Mouse (Mus musculus) kidney, postnatal 10 days (tissue): ENCODE results near the gene Rassf10.
"Not testable (repeated sequence)": the region's sequence is repeated elsewhere in the genome, so short reads cannot be mapped to it uniquely, and the experiment has no call there.

Experiments
- DNase-seq: peaks from one replicate; pipeline ENCODE4 v3.0.0; 2021; ENCODE audit warnings: mixed read lengths

Rassf10 gene

GRCm38 (mm10) chr7:112953777-112954291 is at the start of gene Rassf10:
TSS of gene Rassf10 (plus strand) at chr7:112953962.
- peak; percentile 93 for DNase-seq

GRCm38 (mm10) chr7:112906848-112907247 is 46.9 kb upstream of the Rassf10 start:
- DNase-seq = no peak

GRCm38 (mm10) chr7:112907468-112907867 is 46.3 kb upstream of the Rassf10 start:
- no peak for DNase-seq

GRCm38 (mm10) chr7:112909164-112909563 is 44.6 kb upstream of the Rassf10 start:
- DNase-seq = no peak

- no peak for DNase-seq
Measured at GRCm38 (mm10) chr7:112912969-112913368, 40.8 kb upstream of the Rassf10 start.

GRCm38 (mm10) chr7:112915571-112915970 is 38.2 kb upstream of the Rassf10 start:
- no peak for DNase-seq

- no peak for DNase-seq
Measured at GRCm38 (mm10) chr7:112917613-112918278, 36.0 kb upstream of the Rassf10 start.

GRCm38 (mm10) chr7:112918279-112918991 is 35.3 kb upstream of the Rassf10 start:
- no peak for DNase-seq

GRCm38 (mm10) chr7:112919845-112920244 is 33.9 kb upstream of the Rassf10 start:
- peak; percentile 80 for DNase-seq

- no peak for DNase-seq
Measured at GRCm38 (mm10) chr7:112922801-112923200, 31.0 kb upstream of the Rassf10 start.

GRCm38 (mm10) chr7:112923712-112924111 is 30.1 kb upstream of the Rassf10 start:
- DNase-seq = no peak

- DNase-seq = peak; percentile 63
Measured at GRCm38 (mm10) chr7:112930669-112931068, 23.1 kb upstream of the Rassf10 start.

- not testable (repeated sequence) for DNase-seq
Measured at GRCm38 (mm10) chr7:112935876-112936275, 17.9 kb upstream of the Rassf10 start.

- no peak for DNase-seq
Measured at GRCm38 (mm10) chr7:112937089-112937488, 16.7 kb upstream of the Rassf10 start.

GRCm38 (mm10) chr7:112938959-112939358 is 14.8 kb upstream of the Rassf10 start:
- DNase-seq = no peak

- no peak for DNase-seq
Measured at GRCm38 (mm10) chr7:112942567-112942966, 11.2 kb upstream of the Rassf10 start.

GRCm38 (mm10) chr7:112943056-112943455 is 10.7 kb upstream of the Rassf10 start:
- DNase-seq = no peak

GRCm38 (mm10) chr7:112946706-112947105 is 7.1 kb upstream of the Rassf10 start:
- DNase-seq = peak; percentile 62

GRCm38 (mm10) chr7:112954351-112955102 is 765 bp downstream of the Rassf10 start:
- peak; percentile 53 for DNase-seq

- DNase-seq = peak; percentile 69
Measured at GRCm38 (mm10) chr7:112955103-112955827, 1.5 kb downstream of the Rassf10 start.

- DNase-seq = no peak
Measured at GRCm38 (mm10) chr7:112955955-112956354, 2.2 kb downstream of the Rassf10 start.

GRCm38 (mm10) chr7:112956961-112957360 is 3.2 kb downstream of the Rassf10 start:
- DNase-seq = peak; percentile 30

- peak; percentile 63 for DNase-seq
Measured at GRCm38 (mm10) chr7:112957630-112958029, 3.9 kb downstream of the Rassf10 start.
